Mouse (Mus musculus) left cerebral cortex, postnatal 36 days (tissue): ENCODE results near the gene Kansl3. TPM values are rescaled to one million over a fixed set of nuclear protein-coding genes. Genes with fewer than 3 reads are reported as not detected.

Source experiments
- DNase-seq, 2 experiments: peaks; one replicate each; pipeline ENCODE4 v3.0.0; 2021 to 2022; ENCODE audit warnings: low spot score in 2 of 2, mixed read lengths in 1 of 2
- intact Hi-C: fragments of 180-260 bp; cut with DNase I; formaldehyde crosslinking; loops from one replicate; pipeline ENCODE4 v1.15.1; 2025
- microRNA-seq: library from miRNA; unstranded; fragments of <30 nt; microRNA quantifications from one replicate; pipeline ENCODE4 v1.2.0, GENCODE M21; 2022
- total RNA-seq, 2 experiments: library from RNA; stranded (reverse); gene quantifications; 2 replicates each; pipeline ENCODE4 v1.2.3; 2021

Gene Kansl3
- total RNA-seq, 2 experiments from 2014 or later = 53.5 to 65.2 TPM

- intact Hi-C loops = no loop called here
- DNase-seq = no peak
Measured at GRCm38 (mm10) chr1:36299126-36299525, 69.9 kb downstream of the Kansl3 start.

DNA sequence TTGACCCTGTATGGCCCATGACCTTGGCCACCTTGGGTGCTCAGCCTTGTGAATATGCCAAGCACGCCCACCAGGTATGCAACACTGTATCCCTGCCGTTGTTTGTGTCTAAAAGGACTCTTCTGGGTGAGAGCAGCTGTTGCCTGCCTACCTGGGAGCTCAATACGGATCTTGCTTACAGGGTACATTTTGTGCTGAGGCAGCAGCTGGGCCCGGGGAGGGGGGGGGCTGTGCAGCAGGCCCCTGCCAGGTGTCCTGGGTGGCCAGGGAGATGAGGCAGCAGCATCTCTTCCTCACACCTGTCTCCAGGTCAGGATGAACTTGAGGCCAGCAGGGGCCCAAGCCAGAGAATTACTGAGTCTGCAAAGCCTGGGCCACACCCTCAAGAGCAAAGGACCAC is 70.9 kb downstream of the Kansl3 start:
- intact Hi-C loops = no loop called here
- no peak for DNase-seq

- no peak for DNase-seq
- intact Hi-C loops = no loop called here
Measured at GRCm38 (mm10) chr1:36296466-36297149, 72.4 kb downstream of the Kansl3 start.

- intact Hi-C loops = no loop called here
- DNase-seq = no peak
Measured at GRCm38 (mm10) chr1:36294402-36294801, 74.6 kb downstream of the Kansl3 start.

GRCm38 (mm10) chr1:36293470-36293869 is 75.5 kb downstream of the Kansl3 start:
- intact Hi-C loops = no loop called here
- no peak for DNase-seq

Small RNA genes within 50 kb of the gene (microRNA-seq; reads per million reads assigned to microRNA genes)
- gene Mir6898 = 1.3 reads per million

Other genes starting within 250 kb of the Kansl3 start
- gene Uggt1, start 124.5 kb downstream of the Kansl3 start, total RNA-seq = 10 to 100 TPM; 38.4 to 51.8 TPM
- gene Neurl3, start 94.5 kb downstream of the Kansl3 start, total RNA-seq = under 1 TPM; 0.32 to 0.91 TPM
- 10 to 100 TPM; 14.5 to 14.8 TPM for gene Arid5a, start 61.4 kb downstream of the Kansl3 start, total RNA-seq
- not detected for gene Fer1l5, start 3.1 kb upstream of the Kansl3 start, total RNA-seq
- gene Lman2l, start 76.1 kb upstream of the Kansl3 start, total RNA-seq = 10 to 100 TPM; 34.3 to 43.6 TPM
- gene Cnnm4, start 102.4 kb upstream of the Kansl3 start, total RNA-seq = 10 to 100 TPM; 13.3 to 14.0 TPM
- 10 to 100 TPM; 30.4 to 32.9 TPM for gene Cnnm3, start 142.7 kb upstream of the Kansl3 start, total RNA-seq
- 1 to 10 TPM; 3.1 to 9.6 TPM for gene Ankrd23, start 167.7 kb upstream of the Kansl3 start, total RNA-seq
- not detected for gene Gm42417, start 170.2 kb upstream of the Kansl3 start, total RNA-seq
- gene Ankrd39, start 178.3 kb upstream of the Kansl3 start, total RNA-seq = 10 to 100 TPM; 11.9 to 15.8 TPM
- 10 to 100 TPM; 15.8 to 16.4 TPM for gene Sema4c, start 189.2 kb upstream of the Kansl3 start, total RNA-seq